Mouse (Mus musculus): ENCODE measurements around the gene Mxd3. TPM values are rescaled to one million over a fixed set of nuclear protein-coding genes. Genes with fewer than 3 reads are reported as not detected.

Gene Mxd3
- total and polyA plus RNA-seq, 3 experiments: 4.1 to 7.3 (median 6.9) TPM

- peaks cover 26 to 61% of the 10 kb centered on the region in 2 experiments for H3K36me3 ChIP-seq (replicated peaks in 1 of 2; ENCODE audit: control insufficient read depth in 1 of 2, insufficient read depth in 1 of 2, low read length in 1 of 2)
- no peak for TF ChIP-seq RAD21 (IDR thresholded peaks at IDR 0.05; ENCODE audit: low read depth, low read length)
- TF ChIP-seq TBP (conservative IDR thresholded peaks at IDR 0.05; ENCODE audit: low read depth, low read length): no peak
- no peak for TF ChIP-seq POLR2AphosphoS2 (IDR thresholded peaks at IDR 0.05; ENCODE audit: low read depth, low read length)
- no peak for TF ChIP-seq HCFC1 (IDR thresholded peaks at IDR 0.05; ENCODE audit: low read depth, low read length)
- TF ChIP-seq PAX5 (IDR thresholded peaks at IDR 0.05; ENCODE audit: low read length): no peak
- no peak for TF ChIP-seq JUN (IDR thresholded peaks at IDR 0.05; ENCODE audit: insufficient read depth, low read depth, low read length)
- dilution Hi-C loops (cut with MboI; ENCODE audit: extremely low pct_ligation_motif_present, extremely low pct_unique_long_range_greater_than_20kb, low sequenced_read_pairs) (no loop called here), in situ Hi-C loops (cut with MboI; ENCODE audit: low pct_ligation_motif_present, low pct_unique_long_range_greater_than_20kb, low sequenced_read_pairs) (no loop called here)
- peak within 1 kb of the TSS; percentile 68 for H3K4me2 ChIP-seq (ENCODE audit: insufficient read depth, low read depth, poor library complexity, severe bottlenecking)
- no peak for DNase-seq (ENCODE audit: extremely low read depth)
- peaks cover 36% of the 10 kb centered on the region for H3K79me2 ChIP-seq (replicated peaks; ENCODE audit: control insufficient read depth, extremely low read depth, insufficient read depth, poor library complexity, severe bottlenecking)
- no peaks in the 10 kb centered on the region for H3K9me3 ChIP-seq (replicated peaks; ENCODE audit: low read length)
- H3K4me1 ChIP-seq (ENCODE audit: control insufficient read depth in 1 of 2, insufficient read depth in 2 of 2): peaks cover 6 to 53% of the 10 kb centered on the region in 2 experiments; a peak in 3 of 4 replicates
- H3K27ac ChIP-seq (ENCODE audit: insufficient read depth, low read depth): no peak within 1 kb of the TSS
- peak within 1 kb of the TSS; percentile 90 to 99 (median 96) for H3K4me3 ChIP-seq (replicated peaks in 1 of 3; ENCODE audit: low read depth in 2 of 3, low read length in 2 of 3, poor library complexity in 1 of 3)
- no peaks in the 10 kb centered on the region for H3K27me3 ChIP-seq (replicated peaks)
- peak within 1 kb of the TSS; percentile 83 for H3K9ac ChIP-seq (ENCODE audit: insufficient read depth, low read depth)
Observed at GRCm38 (mm10) chr13:55319931-55320533, 9.6 kb downstream of the Mxd3 start, which contains the start of gene Prelid1. Gene Prelid1, plus strand, starts transcription at chr13:55320500.

- in situ Hi-C loops (cut with MboI; ENCODE audit: low pct_ligation_motif_present, low pct_unique_long_range_greater_than_20kb, low sequenced_read_pairs): no loop called here
Observed at GRCm38 (mm10) chr13:55318351-55318750, 11.3 kb downstream of the Mxd3 start.

GRCm38 (mm10) chr13:55314891-55315412 is 14.7 kb downstream of the Mxd3 start:
- Histone ChIP-seq H3K27me3 (replicated peaks) (no peaks in the 10 kb centered on the region), H3K4me3 (replicated peaks in 1 of 3; ENCODE audit: low read depth in 2 of 3, low read length in 2 of 3, poor library complexity in 1 of 3) (no peak overlapping the region), H3K9ac (ENCODE audit: insufficient read depth, low read depth) (no peak overlapping the region), H3K36me3 (replicated peaks in 1 of 2; ENCODE audit: control insufficient read depth in 1 of 2, insufficient read depth in 1 of 2, low read length in 1 of 2) (peaks cover 35 to 85% of the 10 kb centered on the region in 2 experiments), H3K4me1 (ENCODE audit: control insufficient read depth in 1 of 2, insufficient read depth in 2 of 2) (peaks cover 0 to 38% of the 10 kb centered on the region in 2 experiments; a peak in 2 of 4 replicates), H3K4me2 (ENCODE audit: insufficient read depth, low read depth, poor library complexity, severe bottlenecking) (no peak overlapping the region), H3K27ac (ENCODE audit: insufficient read depth, low read depth) (no peak overlapping the region), H3K9me3 (replicated peaks; ENCODE audit: low read length) (no peaks in the 10 kb centered on the region), H3K79me2 (replicated peaks; ENCODE audit: control insufficient read depth, extremely low read depth, insufficient read depth, poor library complexity, severe bottlenecking) (no peaks in the 10 kb centered on the region)
- dilution Hi-C loops (cut with MboI; ENCODE audit: extremely low pct_ligation_motif_present, extremely low pct_unique_long_range_greater_than_20kb, low sequenced_read_pairs): no loop called here
- no peak for DNase-seq (ENCODE audit: extremely low read depth)
- in situ Hi-C loops (cut with MboI; ENCODE audit: low pct_ligation_motif_present, low pct_unique_long_range_greater_than_20kb, low sequenced_read_pairs): no loop called here
- TF ChIP-seq MYC (IDR thresholded peaks at IDR 0.05; ENCODE audit: low read depth, low read length) (no peak), POLR2A (IDR thresholded peaks at IDR 0.05; ENCODE audit: low read depth, low read length) (no peak), MAFK (IDR thresholded peaks at IDR 0.05; ENCODE audit: insufficient replicate concordance, low read length) (0 out of 2 replicates have a peak, but pooled peaks have one; percentile 60), ZMIZ1 (IDR thresholded peaks at IDR 0.05; ENCODE audit: low read depth, low read length) (no peak)

More at GRCm38 (mm10) chr13:55318351-55318750, 11.3 kb downstream of the Mxd3 start:
- TF ChIP-seq MEF2A (IDR thresholded peaks at IDR 0.05; ENCODE audit: borderline replicate concordance, low read depth, low read length): peak; percentile 66
- TF ChIP-seq GABPA (IDR thresholded peaks at IDR 0.05; ENCODE audit: insufficient replicate concordance, low read depth, low read length): no peak
- TF ChIP-seq IRF4 (IDR thresholded peaks at IDR 0.05; ENCODE audit: low read depth, low read length): peak; percentile 72
- no peak for TF ChIP-seq HCFC1 (IDR thresholded peaks at IDR 0.05; ENCODE audit: low read depth, low read length)
- TF ChIP-seq MAFK (IDR thresholded peaks at IDR 0.05; ENCODE audit: insufficient replicate concordance, low read length): 0 out of 2 replicates have a peak, but pooled peaks have one; percentile 11
- TF ChIP-seq CHD2 (IDR thresholded peaks at IDR 0.05; ENCODE audit: low read length): no peak
- no peak for TF ChIP-seq MAX (IDR thresholded peaks at IDR 0.05; ENCODE audit: low read length)
- no peak for TF ChIP-seq ETS1 (conservative IDR thresholded peaks at IDR 0.05; ENCODE audit: low read depth, low read length)
- peak; percentile 74 for TF ChIP-seq EP300 (IDR thresholded peaks at IDR 0.05; ENCODE audit: low read length)
- peaks cover 28% of the 10 kb centered on the region for H3K79me2 ChIP-seq (replicated peaks; ENCODE audit: control insufficient read depth, extremely low read depth, insufficient read depth, poor library complexity, severe bottlenecking)
- H3K4me1 ChIP-seq (ENCODE audit: control insufficient read depth in 1 of 2, insufficient read depth in 2 of 2): peaks cover 3 to 51% of the 10 kb centered on the region in 2 experiments; a peak in 3 of 4 replicates
- no peak overlapping the region; the same call in 1 of the 2 replicates for H3K9ac ChIP-seq (ENCODE audit: insufficient read depth, low read depth)
- peaks cover 16 to 63% of the 10 kb centered on the region in 2 experiments for H3K36me3 ChIP-seq (replicated peaks in 1 of 2; ENCODE audit: control insufficient read depth in 1 of 2, insufficient read depth in 1 of 2, low read length in 1 of 2)
- H3K27me3 ChIP-seq (replicated peaks): no peaks in the 10 kb centered on the region
- dilution Hi-C loops (cut with MboI; ENCODE audit: extremely low pct_ligation_motif_present, extremely low pct_unique_long_range_greater_than_20kb, low sequenced_read_pairs): no loop called here
- no peak for DNase-seq (ENCODE audit: extremely low read depth)
- H3K27ac ChIP-seq (ENCODE audit: insufficient read depth, low read depth): peak overlapping the region; percentile 15; the same call in 1 of the 2 replicates
- H3K9me3 ChIP-seq (replicated peaks; ENCODE audit: low read length): no peaks in the 10 kb centered on the region
- no peak overlapping the region for H3K4me3 ChIP-seq (replicated peaks in 1 of 3; ENCODE audit: low read depth in 2 of 3, low read length in 2 of 3, poor library complexity in 1 of 3)
- no peak overlapping the region for H3K4me2 ChIP-seq (ENCODE audit: insufficient read depth, low read depth, poor library complexity, severe bottlenecking)
